Mouse (Mus musculus) c-Kit-positive CD71-positive TER-119-positive erythroid progenitor cells, embryonic 14.5 days (primary cell): Measurements from ENCODE around the gene Olfr316.

Experiments used
- DNase-seq: peaks from one replicate; pipeline ENCODE4 v3.0.0-alpha.2; 2013; ENCODE audit warnings: low spot score

The Olfr316 gene

GRCm38 (mm10) chr11:58804393-58804792, 51.9 kb downstream of the Olfr316 start:
- DNase-seq, result no peak
